Mouse (Mus musculus): ENCODE results near the gene Enkur. TPM values are rescaled to one million over a fixed set of nuclear protein-coding genes. Genes with fewer than 3 reads are reported as not detected.

Gene Enkur
- polyA plus RNA-seq, 1 experiment from 2014 or later, result 1.9 TPM

DNA sequence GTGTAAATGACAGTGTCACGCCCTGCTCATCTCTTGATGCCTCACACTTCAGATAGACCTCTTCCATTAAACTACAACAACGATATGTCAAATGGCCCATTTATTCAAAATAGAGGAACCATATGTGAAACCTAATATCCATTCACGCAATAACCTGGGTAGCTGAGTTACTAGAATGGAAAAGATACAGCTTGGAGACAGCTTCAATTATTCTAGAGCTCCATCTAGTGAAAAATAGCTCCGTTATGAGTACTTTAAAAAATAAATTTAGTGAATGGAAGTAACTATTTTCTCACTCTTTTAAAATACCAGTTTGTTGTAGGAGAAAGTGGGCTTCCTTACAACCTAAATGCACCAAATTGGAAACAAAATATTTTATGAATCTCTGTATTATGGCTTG is 16.6 kb downstream of the Enkur start:
- DNase-seq (ENCODE audit: low read depth, low spot score) (no peak), ATAC-seq (no peak)
- peak; percentile 14 for TF ChIP-seq CTCF (IDR thresholded peaks at IDR 0.05)
- ChIA-PET CTCF (interaction anchor here (1.0 to 5.1 kb wide), 11 partner anchors 17 to 663 kb away, joined by 3 to 62 read pairs (median 5); no protein-coding TSS in a partner anchor), POLR2A (interaction anchor here (0.6 kb wide), 1 partner anchor 222 kb away, joined by 5 read pairs; no protein-coding TSS in a partner anchor)
- in situ Hi-C loops (cut with MboI; ENCODE audit: low pct_unique_long_range_greater_than_20kb), result loop anchor here (5.0 kb wide), 1 partner anchor 291 kb away; no protein-coding TSS in a partner anchor
- no peaks in the 10 kb centered on the region for H3K27me3 ChIP-seq

DNA sequence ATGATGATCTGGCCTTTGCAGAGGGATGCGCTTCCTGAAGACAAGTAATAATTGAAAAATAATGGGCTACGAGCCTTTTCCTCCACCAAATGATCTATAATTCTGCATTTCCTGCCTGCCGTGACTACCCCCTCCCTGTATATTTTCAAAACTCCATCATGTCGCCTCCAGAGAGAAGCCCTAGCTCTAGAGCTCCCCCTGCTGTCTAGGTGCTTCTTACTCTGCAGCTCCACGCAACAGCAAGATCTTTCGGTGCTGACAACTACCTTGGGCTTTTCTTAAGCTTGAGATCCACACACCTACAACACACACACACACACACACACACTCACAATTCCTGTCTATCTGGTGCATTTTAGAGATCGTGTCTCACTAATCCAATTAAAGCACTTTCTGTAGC is 17.6 kb downstream of the Enkur start:
- ChIA-PET POLR2A (no interaction called here), CTCF (interaction anchor here (0.7 to 5.1 kb wide), 17 partner anchors 9 to 662 kb away, joined by 3 to 62 read pairs (median 4); no protein-coding TSS in a partner anchor)
- DNase-seq (ENCODE audit: low read depth, low spot score) (no peak), ATAC-seq (no peak)
- in situ Hi-C loops (cut with MboI; ENCODE audit: low pct_unique_long_range_greater_than_20kb), result loop anchor here (5.0 kb wide), 1 partner anchor 290 kb away; no protein-coding TSS in a partner anchor
- no peaks in the 10 kb centered on the region for H3K27me3 ChIP-seq
- peak; percentile 83 for TF ChIP-seq CTCF (IDR thresholded peaks at IDR 0.05)

DNA sequence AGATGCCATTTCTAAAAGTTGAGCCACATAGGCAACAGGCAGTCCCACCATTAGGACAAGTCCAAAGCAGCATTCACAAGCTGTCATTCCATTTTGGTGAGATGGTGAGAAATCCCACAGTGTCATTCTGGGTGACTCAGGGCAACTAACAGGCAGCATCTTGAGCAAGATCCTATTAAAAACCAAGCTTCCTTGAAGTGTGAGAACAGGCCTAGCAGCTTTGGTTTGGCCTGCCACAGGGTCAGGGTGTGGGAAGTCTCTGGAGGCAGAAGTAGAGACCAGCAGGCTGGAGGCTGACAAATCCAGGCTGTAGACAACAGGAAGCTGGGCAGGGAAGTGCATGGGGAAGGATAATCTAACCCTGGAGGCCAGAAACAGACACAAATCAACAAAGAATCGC is 22.4 kb downstream of the Enkur start:
- ATAC-seq (peak; percentile 88), DNase-seq (ENCODE audit: low read depth, low spot score) (no peak)
- ChIA-PET CTCF (interaction anchor here (1.3 to 2.6 kb wide), 4 partner anchors 9 to 283 kb away, joined by 3 to 9 read pairs (median 4); no protein-coding TSS in a partner anchor), POLR2A (no interaction called here)
- H3K27me3 ChIP-seq, result no peaks in the 10 kb centered on the region
- TF ChIP-seq CTCF (IDR thresholded peaks at IDR 0.05), result no peak
- in situ Hi-C loops (cut with MboI; ENCODE audit: low pct_unique_long_range_greater_than_20kb), result loop anchor here (5.0 kb wide), 1 partner anchor 201 kb away; no protein-coding TSS in a partner anchor

DNA sequence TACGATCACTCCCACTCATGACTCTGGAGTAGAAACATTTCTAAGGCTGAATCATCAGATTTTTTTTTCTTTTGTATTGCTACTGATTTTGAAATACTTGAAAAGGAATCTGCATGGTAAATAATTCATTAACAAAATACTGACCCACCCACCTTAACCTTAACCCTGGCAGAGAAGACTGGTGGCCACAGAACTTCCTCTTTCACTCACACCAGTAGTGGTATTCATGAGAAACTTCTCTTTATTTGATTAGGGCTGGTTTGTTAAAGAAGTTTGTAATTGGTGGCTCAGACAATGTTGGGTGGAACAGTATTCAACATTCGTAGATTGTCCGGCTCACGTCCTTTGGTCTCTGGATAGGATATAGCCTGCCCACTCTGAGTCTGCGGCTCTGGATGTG is 26.0 kb downstream of the Enkur start:
- POLR2A ChIA-PET, result no interaction called here

DNA sequence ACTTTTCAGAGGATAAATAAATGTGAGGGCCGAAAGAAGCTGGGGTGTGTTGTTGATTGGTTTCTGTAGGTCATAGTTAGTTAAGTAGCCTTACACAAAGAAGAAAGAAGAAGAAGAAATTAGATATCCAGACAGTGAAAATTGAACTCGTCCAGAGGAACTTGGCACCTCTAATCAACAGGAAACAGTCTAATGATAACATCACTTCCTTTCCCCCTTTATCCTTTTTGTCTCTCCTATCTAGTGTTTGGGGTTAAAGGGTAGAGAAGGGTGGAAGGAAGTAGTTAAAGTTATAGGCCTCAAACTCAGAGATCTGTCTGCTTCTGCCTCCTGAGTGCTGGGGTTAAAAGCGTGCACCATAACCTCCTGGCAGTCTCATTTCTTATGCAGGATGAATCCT is 32.4 kb downstream of the Enkur start:
- H3K27me3 ChIP-seq, result no peaks in the 10 kb centered on the region
- TF ChIP-seq CTCF (IDR thresholded peaks at IDR 0.05), result no peak
- POLR2A ChIA-PET, result no interaction called here
- no peak for ATAC-seq
- CTCF ChIA-PET, result interaction anchor here (1.0 to 1.7 kb wide), 2 partner anchors 15 to 22 kb away, joined by 3 to 5 read pairs; no protein-coding TSS in a partner anchor
- no peak for DNase-seq (ENCODE audit: low read depth, low spot score)
- in situ Hi-C loops (cut with MboI; ENCODE audit: low pct_unique_long_range_greater_than_20kb), result no loop called here

More for the DNA sequence above, 26.0 kb downstream of the Enkur start:
- CTCF ChIA-PET, result interaction anchor here (0.9 to 1.0 kb wide), 2 partner anchors 21 to 280 kb away, joined by 3 read pairs; no protein-coding TSS in a partner anchor
- H3K27me3 ChIP-seq, result no peaks in the 10 kb centered on the region
- DNase-seq (ENCODE audit: low read depth, low spot score), result no peak
- TF ChIP-seq CTCF (IDR thresholded peaks at IDR 0.05), result no peak
- in situ Hi-C loops (cut with MboI; ENCODE audit: low pct_unique_long_range_greater_than_20kb), result no loop called here
- no peak for ATAC-seq

DNA sequence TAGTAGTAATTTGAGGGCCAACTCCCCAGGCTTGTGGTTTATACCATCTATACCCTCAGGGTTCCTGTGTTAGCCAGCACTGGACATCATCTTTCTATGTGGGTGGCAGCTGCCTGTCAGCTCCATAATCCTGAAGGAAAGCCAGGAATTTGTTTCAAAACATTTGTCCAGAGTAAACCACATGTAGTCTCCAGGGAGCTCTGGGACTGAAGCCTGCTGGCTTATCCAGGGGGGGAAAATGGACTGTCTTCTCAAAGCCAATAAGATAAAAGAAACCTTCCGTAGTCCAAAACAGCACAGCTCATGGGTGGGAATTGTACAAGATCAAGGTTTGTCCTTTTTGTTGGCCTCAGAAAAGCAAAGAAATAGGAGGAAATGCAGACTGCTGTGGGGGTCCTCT is 37.2 kb downstream of the Enkur start:
- no peaks in the 10 kb centered on the region for H3K27me3 ChIP-seq
- ATAC-seq (no peak), DNase-seq (ENCODE audit: low read depth, low spot score) (no peak)
- in situ Hi-C loops (cut with MboI; ENCODE audit: low pct_unique_long_range_greater_than_20kb), result no loop called here
- ChIA-PET POLR2A (no interaction called here), CTCF (no interaction called here)
- TF ChIP-seq CTCF (IDR thresholded peaks at IDR 0.05), result no peak

DNA sequence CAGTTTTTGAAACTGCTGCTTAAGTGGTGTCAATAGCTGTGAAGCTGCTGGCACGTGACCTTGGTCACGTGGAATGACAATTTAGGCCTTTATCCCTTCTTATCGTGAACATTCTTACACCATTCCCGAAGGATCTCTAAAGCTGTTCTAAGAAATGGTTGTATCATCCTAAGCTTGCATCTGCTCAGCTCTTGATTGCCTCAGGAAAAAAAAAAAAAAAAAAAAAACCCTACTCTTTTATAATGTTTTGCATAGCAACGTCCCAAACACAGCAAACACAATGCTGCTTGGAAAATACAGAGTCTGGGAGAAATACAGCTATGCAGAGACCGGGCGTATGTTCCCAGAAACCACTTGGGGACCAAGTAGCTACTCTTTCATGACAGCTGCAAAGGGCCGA is 40.9 kb downstream of the Enkur start:
- ATAC-seq (no peak), DNase-seq (ENCODE audit: low read depth, low spot score) (no peak)
- no peak for TF ChIP-seq CTCF (IDR thresholded peaks at IDR 0.05)
- POLR2A ChIA-PET, result interaction anchor here (0.6 kb wide), 1 partner anchor 140 kb away, joined by 3 read pairs; no protein-coding TSS in a partner anchor
- in situ Hi-C loops (cut with MboI; ENCODE audit: low pct_unique_long_range_greater_than_20kb), result no loop called here
- no peaks in the 10 kb centered on the region for H3K27me3 ChIP-seq
- CTCF ChIA-PET, result no interaction called here

DNA sequence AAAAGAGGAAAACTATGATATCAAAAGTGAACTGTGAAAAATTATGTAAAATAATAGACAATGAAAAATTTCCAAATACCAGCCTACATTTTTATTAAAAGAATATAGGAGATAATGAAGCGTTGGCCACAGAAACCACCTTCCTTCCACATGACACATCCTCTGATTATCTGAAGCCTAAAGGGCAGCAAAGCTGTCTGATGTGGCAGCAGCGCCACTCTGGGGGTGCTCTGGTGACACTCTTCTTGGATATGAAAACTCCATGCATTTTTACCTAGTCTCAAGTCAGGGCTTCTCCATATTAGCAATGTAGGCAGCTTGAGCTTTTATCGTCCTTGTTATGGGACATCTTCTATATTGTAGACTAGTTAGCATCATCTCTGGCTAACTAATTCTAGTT is 51.7 kb downstream of the Enkur start:
- ATAC-seq, result no peak
- no peaks in the 10 kb centered on the region for H3K27me3 ChIP-seq
- ChIA-PET POLR2A (no interaction called here), CTCF (interaction anchor here (0.8 kb wide), 1 partner anchor 254 kb away, joined by 3 read pairs; no protein-coding TSS in a partner anchor)
- DNase-seq (ENCODE audit: low read depth, low spot score), result no peak
- in situ Hi-C loops (cut with MboI; ENCODE audit: low pct_unique_long_range_greater_than_20kb), result no loop called here
- peak; percentile 43 for TF ChIP-seq CTCF (IDR thresholded peaks at IDR 0.05)

DNA sequence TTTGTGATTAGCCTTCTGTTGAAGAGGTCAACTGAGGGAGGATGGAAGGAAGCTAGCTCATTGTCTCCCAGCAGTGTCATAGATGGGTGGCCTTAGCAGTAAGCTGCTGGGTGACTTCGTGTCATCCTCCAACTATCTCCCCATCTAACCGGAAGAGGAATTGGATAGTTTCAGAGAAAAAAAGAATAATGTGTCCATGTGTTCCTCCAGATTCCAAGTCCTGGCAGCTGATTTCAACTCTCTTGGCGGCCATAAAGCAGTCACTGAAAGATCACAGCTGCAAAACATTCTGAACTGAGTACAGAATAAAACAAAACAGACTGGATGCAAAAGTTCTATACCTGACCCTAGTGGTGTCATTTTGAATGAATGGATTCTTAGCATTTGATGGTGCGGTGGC is 58.0 kb downstream of the Enkur start:
- POLR2A ChIA-PET, result interaction anchor here (0.6 to 1.1 kb wide), 2 partner anchors 53 to 55 kb away, joined by 3 read pairs; no protein-coding TSS in a partner anchor
- no peak for TF ChIP-seq CTCF (IDR thresholded peaks at IDR 0.05)
- CTCF ChIA-PET, result interaction anchor here (1.0 to 1.1 kb wide), 2 partner anchors 27 to 249 kb away, joined by 3 read pairs; no protein-coding TSS in a partner anchor
- in situ Hi-C loops (cut with MboI; ENCODE audit: low pct_unique_long_range_greater_than_20kb), result no loop called here
- H3K27me3 ChIP-seq, result no peaks in the 10 kb centered on the region
- DNase-seq (ENCODE audit: low read depth, low spot score) (no peak), ATAC-seq (no peak)

DNA sequence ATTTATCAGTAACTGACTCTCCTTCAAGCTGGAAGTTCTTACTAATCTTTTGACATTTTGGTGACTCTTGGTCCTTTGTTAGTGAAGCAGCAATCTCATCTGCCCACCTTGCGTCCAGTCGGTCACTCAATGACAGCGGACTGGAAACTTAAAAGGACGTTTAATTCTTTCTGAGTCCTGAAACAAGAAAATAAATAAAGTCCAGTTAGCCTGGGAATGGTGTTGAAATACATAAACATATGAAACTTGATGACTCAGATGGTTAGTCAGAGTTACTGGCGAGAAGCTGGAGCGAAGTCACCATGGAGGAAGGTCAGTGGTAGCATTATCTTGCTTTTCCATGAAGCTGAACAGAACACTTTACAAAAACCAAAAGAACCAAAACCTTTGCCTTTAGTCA is 58.7 kb downstream of the Enkur start:
- in situ Hi-C loops (cut with MboI; ENCODE audit: low pct_unique_long_range_greater_than_20kb), result no loop called here
- DNase-seq (ENCODE audit: low read depth, low spot score) (peak; percentile 13), ATAC-seq (peak; percentile 71)

DNA sequence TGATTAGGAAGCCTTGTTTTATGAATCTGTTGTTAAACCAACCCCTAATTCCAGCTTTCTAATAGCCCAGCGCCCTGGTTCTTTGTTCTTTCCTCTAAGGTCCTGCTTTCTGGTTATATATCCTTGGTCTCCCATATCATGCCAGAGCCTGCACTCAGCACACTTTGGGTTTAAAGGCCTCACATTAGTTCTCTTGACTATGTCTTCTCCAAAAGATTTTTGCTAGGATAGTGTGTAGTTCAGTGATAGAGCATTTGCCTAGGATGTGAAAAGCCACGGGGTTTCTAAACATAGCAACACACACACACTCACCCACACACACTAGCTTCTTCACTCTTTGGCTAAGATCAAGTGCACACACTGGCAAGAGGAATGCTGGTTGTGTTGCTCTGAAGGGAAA is 62.5 kb downstream of the Enkur start:
- ChIA-PET POLR2A (interaction anchor here (1.0 kb wide), 1 partner anchor 15 kb away, joined by 3 read pairs; no protein-coding TSS in a partner anchor), CTCF (interaction anchor here (0.7 kb wide), 1 partner anchor 16 kb away, joined by 3 read pairs; no protein-coding TSS in a partner anchor)
- ATAC-seq (no peak), DNase-seq (ENCODE audit: low read depth, low spot score) (no peak)
- no peak for TF ChIP-seq CTCF (IDR thresholded peaks at IDR 0.05)
- H3K27me3 ChIP-seq, result no peaks in the 10 kb centered on the region
- in situ Hi-C loops (cut with MboI; ENCODE audit: low pct_unique_long_range_greater_than_20kb), result no loop called here

More for the DNA sequence above, 58.7 kb downstream of the Enkur start:
- TF ChIP-seq CTCF (IDR thresholded peaks at IDR 0.05), result no peak
- ChIA-PET POLR2A (interaction anchor here (1.1 kb wide), 1 partner anchor 55 kb away, joined by 3 read pairs; no protein-coding TSS in a partner anchor), CTCF (interaction anchor here (1.0 to 1.3 kb wide), 3 partner anchors 27 to 248 kb away, joined by 3 read pairs; no protein-coding TSS in a partner anchor)
- no peaks in the 10 kb centered on the region for H3K27me3 ChIP-seq
